Mouse (Mus musculus): ENCODE measurements around the gene Scaf11. TPM values are rescaled to one million over a fixed set of nuclear protein-coding genes. Genes with fewer than 3 reads are reported as not detected.

The Scaf11 gene
- polyA plus RNA-seq, 2 experiments: 19.4 to 37.1 TPM

GRCm38 (mm10) chr15:96459741-96460450, 747 bp downstream of the Scaf11 start:
- under 1% methylated on average over 47 of the region's 71 CpGs for WGBS (ENCODE audit: insufficient replicate concordance)
- no peak for TF ChIP-seq CTCF (IDR thresholded peaks at IDR 0.05; ENCODE audit: low read depth)
- no peak for TF ChIP-seq EP300 (IDR thresholded peaks at IDR 0.05; ENCODE audit: low read depth)
- peak in 1 of 3 experiments; percentile 49 for DNase-seq (ENCODE audit: low read depth in 3 of 3, low spot score in 3 of 3)
- Histone ChIP-seq H3K27ac (peak overlapping the region; percentile 92), H3K4me1 (replicated peaks; ENCODE audit: control insufficient read depth in 2 of 2, insufficient read depth in 2 of 2, low read length in 1 of 2) (peaks cover 38 to 40% of the 10 kb centered on the region in 2 experiments), H3K9ac (replicated peaks) (peak overlapping the region; percentile 98), H3K9me3 (ENCODE audit: control insufficient read depth, low read length) (no peaks in the 10 kb centered on the region), H3K27me3 (ENCODE audit: control insufficient read depth, insufficient read depth, low read length) (no peaks in the 10 kb centered on the region), H3K36me3 (replicated peaks; ENCODE audit: control insufficient read depth, insufficient read depth, low read depth) (peaks cover 7% of the 10 kb centered on the region), H3K4me2 (ENCODE audit: low read depth) (peak overlapping the region; percentile 93), H3K4me3 (ENCODE audit: insufficient read depth in 1 of 2, low read depth in 2 of 2, low read length in 2 of 2) (peak overlapping the region; percentile 77 to 92)
- ATAC-seq (ENCODE audit: insufficient read depth): peak; percentile 66

GRCm38 (mm10) chr15:96458273-96458672, 2.4 kb downstream of the Scaf11 start:
- 81% methylated on average over 3 of the region's 3 CpGs for WGBS (ENCODE audit: insufficient replicate concordance)
- peaks cover 7% of the 10 kb centered on the region for H3K36me3 ChIP-seq (replicated peaks; ENCODE audit: control insufficient read depth, insufficient read depth, low read depth)
- H3K27ac ChIP-seq: 0 out of 2 replicates have a peak overlapping the region, but pooled peaks have one; percentile 37
- H3K9ac ChIP-seq (replicated peaks): no peak overlapping the region; the same call in 1 of the 2 replicates
- no peaks in the 10 kb centered on the region for H3K9me3 ChIP-seq (ENCODE audit: control insufficient read depth, low read length)
- TF ChIP-seq CTCF (IDR thresholded peaks at IDR 0.05; ENCODE audit: low read depth): no peak
- TF ChIP-seq EP300 (IDR thresholded peaks at IDR 0.05; ENCODE audit: low read depth): no peak
- ATAC-seq (ENCODE audit: insufficient read depth) (no peak), DNase-seq (ENCODE audit: low read depth in 3 of 3, low spot score in 3 of 3) (no peak)
- no peaks in the 10 kb centered on the region for H3K27me3 ChIP-seq (ENCODE audit: control insufficient read depth, insufficient read depth, low read length)
- H3K4me3 ChIP-seq (ENCODE audit: insufficient read depth in 1 of 2, low read depth in 2 of 2, low read length in 2 of 2): peak overlapping the region in 1 of 2 experiments; percentile 77; a peak in 2 of 4 replicates
- H3K4me1 ChIP-seq (replicated peaks; ENCODE audit: control insufficient read depth in 2 of 2, insufficient read depth in 2 of 2, low read length in 1 of 2): peaks cover 45 to 47% of the 10 kb centered on the region in 2 experiments
- H3K4me2 ChIP-seq (ENCODE audit: low read depth): peak overlapping the region; percentile 93

DNA sequence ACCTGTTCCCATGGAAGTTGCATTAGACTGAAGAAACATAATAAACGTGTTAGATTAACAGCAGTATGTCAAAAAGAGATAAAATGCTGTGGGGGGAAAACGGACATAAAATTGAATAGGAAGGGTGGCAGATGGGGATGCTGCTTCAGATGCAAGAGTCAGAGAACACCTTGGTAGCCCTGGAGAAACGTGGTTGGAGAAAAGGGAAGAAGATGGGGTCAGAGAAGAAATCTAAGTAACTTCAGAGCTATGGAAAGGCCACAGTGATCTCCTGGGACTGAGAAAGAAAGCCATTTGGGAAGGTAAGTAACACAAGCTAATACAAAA, 3.3 kb downstream of the Scaf11 start:
- peak overlapping the region; percentile 19 for H3K9ac ChIP-seq (replicated peaks)

DNA sequence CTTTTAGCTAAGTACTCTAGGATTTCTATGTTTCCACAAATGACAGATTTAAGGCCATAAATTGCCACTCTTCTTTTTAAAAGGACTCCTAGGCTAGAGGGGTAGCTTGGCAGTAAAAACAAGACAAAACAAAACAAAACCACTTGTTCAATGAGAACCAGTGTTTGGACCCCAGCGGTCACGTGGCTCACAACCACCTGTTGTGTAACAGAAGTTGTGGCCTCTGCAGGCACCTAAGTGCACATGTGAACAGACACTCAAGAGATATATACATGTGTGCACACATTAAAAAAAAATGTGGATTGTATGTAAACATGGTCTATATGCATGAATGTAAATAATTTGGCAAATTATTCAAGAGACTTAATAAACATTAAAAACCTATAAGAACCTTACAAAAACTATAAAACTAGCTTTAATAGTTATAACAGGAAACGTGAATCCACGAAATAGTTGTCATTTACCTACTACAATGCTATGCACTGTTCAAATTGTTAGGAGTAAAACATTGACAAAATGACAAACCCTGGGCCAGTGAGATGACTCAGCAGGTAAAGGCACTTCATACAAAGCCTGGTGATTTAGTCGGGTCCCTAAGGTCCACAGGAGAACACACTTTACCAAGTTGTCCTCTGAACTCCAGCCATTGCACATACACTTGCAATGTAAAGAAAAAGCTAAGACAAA, 3.8 kb downstream of the Scaf11 start:
- ATAC-seq (ENCODE audit: insufficient read depth): no peak
- peaks cover 10% of the 10 kb centered on the region for H3K36me3 ChIP-seq (replicated peaks; ENCODE audit: control insufficient read depth, insufficient read depth, low read depth)
- no peak for DNase-seq (ENCODE audit: low read depth in 3 of 3, low spot score in 3 of 3)
- H3K27me3 ChIP-seq (ENCODE audit: control insufficient read depth, insufficient read depth, low read length): no peaks in the 10 kb centered on the region
- H3K4me2 ChIP-seq (ENCODE audit: low read depth): peak overlapping the region; percentile 47
- H3K27ac ChIP-seq: peak overlapping the region; percentile 35
- peak overlapping the region; percentile 18 for H3K9ac ChIP-seq (replicated peaks)
- 61% methylated on average over 5 of the region's 5 CpGs for WGBS (ENCODE audit: insufficient replicate concordance)
- H3K9me3 ChIP-seq (ENCODE audit: control insufficient read depth, low read length): no peaks in the 10 kb centered on the region
- H3K4me3 ChIP-seq (ENCODE audit: insufficient read depth in 1 of 2, low read depth in 2 of 2, low read length in 2 of 2): 0 out of 4 replicates have a peak overlapping the region, but pooled peaks of 1 of the 2 experiments have one; percentile 5
- peaks cover 35 to 38% of the 10 kb centered on the region in 2 experiments for H3K4me1 ChIP-seq (replicated peaks; ENCODE audit: control insufficient read depth in 2 of 2, insufficient read depth in 2 of 2, low read length in 1 of 2)
- no peak for TF ChIP-seq CTCF (IDR thresholded peaks at IDR 0.05; ENCODE audit: low read depth)
- TF ChIP-seq EP300 (IDR thresholded peaks at IDR 0.05; ENCODE audit: low read depth): peak; percentile 18; the same call in 1 of the 2 replicates

More for the DNA sequence above, 3.3 kb downstream of the Scaf11 start:
- WGBS (ENCODE audit: insufficient replicate concordance): 14% methylated on average over 3 of the region's 3 CpGs
- 0 out of 4 replicates have a peak overlapping the region, but pooled peaks of 1 of the 2 experiments have one; percentile 5 for H3K4me3 ChIP-seq (ENCODE audit: insufficient read depth in 1 of 2, low read depth in 2 of 2, low read length in 2 of 2)
- H3K4me2 ChIP-seq (ENCODE audit: low read depth): peak overlapping the region; percentile 47
- peaks cover 40 to 43% of the 10 kb centered on the region in 2 experiments for H3K4me1 ChIP-seq (replicated peaks; ENCODE audit: control insufficient read depth in 2 of 2, insufficient read depth in 2 of 2, low read length in 1 of 2)
- DNase-seq (ENCODE audit: low read depth in 3 of 3, low spot score in 3 of 3): no peak
- H3K27me3 ChIP-seq (ENCODE audit: control insufficient read depth, insufficient read depth, low read length): no peaks in the 10 kb centered on the region
- H3K27ac ChIP-seq: peak overlapping the region; percentile 35
- no peaks in the 10 kb centered on the region for H3K9me3 ChIP-seq (ENCODE audit: control insufficient read depth, low read length)
- H3K36me3 ChIP-seq (replicated peaks; ENCODE audit: control insufficient read depth, insufficient read depth, low read depth): peaks cover 7% of the 10 kb centered on the region
- TF ChIP-seq CTCF (IDR thresholded peaks at IDR 0.05; ENCODE audit: low read depth) (no peak), EP300 (IDR thresholded peaks at IDR 0.05; ENCODE audit: low read depth) (no peak)
- ATAC-seq (ENCODE audit: insufficient read depth): no peak

Data from liver, embryonic 14.5 days (tissue).